Mouse (Mus musculus): ENCODE measurements around the gene Tmed3.

Gene Tmed3

GRCm38 (mm10) chr9:89704265-89705196, at the start of gene Tmed3:
Gene Tmed3, minus strand, starts transcription at chr9:89705068.
- DNase-seq, result peak; percentile 95

DNA sequence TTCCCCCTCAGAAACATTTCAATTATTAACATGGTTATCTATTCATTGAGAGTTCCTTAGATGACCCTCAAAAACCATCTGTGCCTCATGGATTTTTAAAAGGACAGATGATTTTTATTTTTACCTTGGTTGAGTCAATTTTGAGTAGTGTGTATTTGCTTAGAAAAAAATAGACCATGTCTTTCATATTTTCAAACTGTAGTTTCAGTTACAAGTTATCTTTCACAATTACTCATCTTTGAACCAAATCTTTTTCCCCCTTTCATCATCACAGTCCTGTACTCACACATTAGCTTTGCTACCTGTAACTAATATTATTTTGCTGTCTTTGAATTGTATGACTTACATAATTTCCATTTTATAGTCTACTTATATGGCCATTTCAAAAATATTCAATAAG, 35.2 kb upstream of the Tmed3 start:
- DNase-seq, result no peak

DNA sequence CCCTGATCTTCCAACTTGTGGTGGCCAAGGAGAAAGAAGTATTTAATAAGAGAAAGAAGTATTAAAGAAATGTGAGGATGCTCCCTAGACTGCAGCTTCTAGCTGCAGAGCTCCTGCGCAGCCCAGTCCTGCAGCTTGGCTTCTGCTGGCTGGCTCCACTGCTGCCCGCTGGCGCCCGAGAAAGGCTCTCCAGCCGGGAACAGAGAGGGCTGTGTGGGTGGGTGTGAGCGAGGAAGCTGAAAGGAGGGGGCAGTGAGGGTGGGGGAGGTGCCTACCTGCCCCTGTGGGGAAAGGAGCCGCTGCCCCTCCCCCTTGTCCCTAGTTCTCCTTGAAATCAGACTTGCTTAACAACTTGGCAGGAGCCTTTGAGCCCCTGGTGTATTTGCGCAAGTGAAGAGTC, 33.4 kb upstream of the Tmed3 start, which contains the start of gene Ankrd34c:
Gene Ankrd34c (minus strand): TSS at position 181 of the 400 bp plus-strand sequence.
- no peak for DNase-seq

- DNase-seq, result no peak
Measured at GRCm38 (mm10) chr9:89737888-89738287, 33.0 kb upstream of the Tmed3 start.

GRCm38 (mm10) chr9:89736932-89737705, 32.3 kb upstream of the Tmed3 start:
- peak; percentile 8 for DNase-seq

DNA sequence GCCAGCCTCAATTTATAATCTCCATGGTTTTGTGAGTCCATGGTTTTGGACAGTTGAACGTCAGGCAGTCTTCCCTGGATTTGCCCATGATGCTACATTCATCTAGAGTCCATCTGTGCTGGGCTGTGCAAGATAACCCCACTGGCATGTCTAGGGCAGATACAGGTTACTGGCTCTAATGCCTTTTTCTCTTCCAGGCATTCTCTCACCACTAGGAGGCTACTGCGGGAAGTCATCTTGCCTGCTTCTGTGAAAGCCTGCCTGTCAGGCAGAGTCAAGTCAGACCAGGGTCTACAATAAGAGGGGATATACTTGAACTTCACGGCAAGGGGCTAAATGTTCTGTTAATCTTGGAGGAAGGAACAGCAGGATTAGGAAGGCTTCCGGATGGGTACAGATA, 2.0 kb upstream of the Tmed3 start:
- DNase-seq, result peak; percentile 8

GRCm38 (mm10) chr9:89705197-89705533, 297 bp upstream of the Tmed3 start:
- no peak for DNase-seq

GRCm38 (mm10) chr9:89700910-89701457, 3.9 kb downstream of the Tmed3 start:
- DNase-seq, result no peak

DNA sequence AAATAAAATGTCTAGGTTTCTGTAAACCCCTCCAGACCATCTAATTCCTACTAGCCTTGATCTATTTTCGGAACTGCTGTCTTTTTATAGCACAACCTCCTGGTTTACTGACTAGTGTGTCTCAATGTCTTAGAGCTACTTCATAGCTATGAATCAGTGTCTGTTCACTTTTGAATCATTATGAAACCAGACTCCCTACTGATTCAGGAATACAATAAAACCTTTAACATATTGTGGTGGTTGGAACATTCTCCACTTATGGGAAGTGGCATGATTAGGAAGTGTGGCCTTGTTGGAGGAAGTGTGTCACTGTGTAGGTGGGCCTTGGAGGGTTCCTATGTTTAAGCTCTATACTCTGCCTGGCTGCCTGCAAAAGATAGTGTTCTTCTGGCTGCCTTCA, 9.7 kb downstream of the Tmed3 start:
- DNase-seq, result no peak

DNA sequence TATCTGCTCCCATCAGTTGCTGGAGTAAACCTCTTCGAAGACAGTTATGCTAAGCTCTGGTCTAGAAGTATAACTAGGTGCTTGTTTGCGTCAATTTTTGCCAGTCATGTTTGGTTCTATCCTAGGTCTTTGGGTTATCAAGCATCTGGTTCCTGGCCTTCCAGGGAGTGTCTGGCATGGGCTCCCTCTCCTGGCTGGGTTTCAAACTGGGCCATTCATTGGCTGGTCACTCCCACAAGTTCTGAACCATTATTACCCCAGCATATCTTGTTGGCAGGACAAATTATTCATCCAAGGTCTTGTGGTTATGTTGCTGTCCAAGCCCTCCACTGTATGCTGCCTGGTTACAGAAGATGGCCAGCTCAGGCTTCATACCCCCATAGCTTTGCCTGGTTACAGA, 11.2 kb downstream of the Tmed3 start:
- no peak for DNase-seq

- no peak for DNase-seq
Measured at GRCm38 (mm10) chr9:89689179-89689578, 15.7 kb downstream of the Tmed3 start.

GRCm38 (mm10) chr9:89687503-89688226, 17.2 kb downstream of the Tmed3 start:
- DNase-seq, result no peak

GRCm38 (mm10) chr9:89686262-89686661, 18.6 kb downstream of the Tmed3 start:
- no peak for DNase-seq

DNA sequence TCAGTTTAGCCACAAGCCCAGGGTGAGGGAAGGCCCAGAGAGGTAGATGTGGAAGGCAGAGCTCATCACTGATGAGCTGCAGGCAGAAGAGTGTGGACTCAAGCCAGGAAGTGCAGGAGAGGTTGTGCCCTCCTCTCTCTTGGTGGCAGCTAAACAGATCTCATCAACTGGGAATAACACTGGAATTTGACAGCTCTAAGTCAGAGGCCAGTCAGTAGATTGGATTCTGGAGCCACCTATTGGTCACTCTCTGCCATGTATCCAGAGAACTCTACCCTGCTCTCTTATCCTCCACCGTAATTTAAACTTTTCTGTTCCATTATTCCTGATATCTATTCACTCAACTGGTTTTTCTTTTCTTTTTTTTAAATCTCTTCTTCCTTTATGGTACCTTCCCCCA, 25.9 kb downstream of the Tmed3 start:
- DNase-seq, result peak; percentile 10

- peak; percentile 71 for DNase-seq
Measured at GRCm38 (mm10) chr9:89674014-89674618, 30.8 kb downstream of the Tmed3 start.

- DNase-seq, result no peak
Measured at GRCm38 (mm10) chr9:89673402-89673801, 31.5 kb downstream of the Tmed3 start.

DNA sequence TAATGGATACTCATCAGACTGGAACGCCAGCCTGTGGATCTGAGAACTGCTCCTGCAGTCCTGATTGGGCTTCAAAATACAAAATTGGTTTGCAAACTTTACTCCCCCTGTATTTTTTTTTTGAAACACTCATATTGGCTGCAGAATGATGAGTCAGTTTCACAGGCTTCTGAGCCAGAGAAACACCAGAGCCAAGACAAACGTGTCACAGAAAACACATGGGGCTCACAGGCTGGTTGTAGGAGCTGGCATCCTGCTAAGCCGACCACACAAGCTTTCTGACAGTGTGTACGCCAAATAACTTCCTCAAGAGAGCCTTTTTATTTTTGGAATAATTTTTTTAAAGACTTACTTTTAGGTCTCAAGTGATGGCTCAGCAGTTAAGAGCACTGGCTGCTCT, 35.0 kb downstream of the Tmed3 start:
- DNase-seq, result no peak

DNA sequence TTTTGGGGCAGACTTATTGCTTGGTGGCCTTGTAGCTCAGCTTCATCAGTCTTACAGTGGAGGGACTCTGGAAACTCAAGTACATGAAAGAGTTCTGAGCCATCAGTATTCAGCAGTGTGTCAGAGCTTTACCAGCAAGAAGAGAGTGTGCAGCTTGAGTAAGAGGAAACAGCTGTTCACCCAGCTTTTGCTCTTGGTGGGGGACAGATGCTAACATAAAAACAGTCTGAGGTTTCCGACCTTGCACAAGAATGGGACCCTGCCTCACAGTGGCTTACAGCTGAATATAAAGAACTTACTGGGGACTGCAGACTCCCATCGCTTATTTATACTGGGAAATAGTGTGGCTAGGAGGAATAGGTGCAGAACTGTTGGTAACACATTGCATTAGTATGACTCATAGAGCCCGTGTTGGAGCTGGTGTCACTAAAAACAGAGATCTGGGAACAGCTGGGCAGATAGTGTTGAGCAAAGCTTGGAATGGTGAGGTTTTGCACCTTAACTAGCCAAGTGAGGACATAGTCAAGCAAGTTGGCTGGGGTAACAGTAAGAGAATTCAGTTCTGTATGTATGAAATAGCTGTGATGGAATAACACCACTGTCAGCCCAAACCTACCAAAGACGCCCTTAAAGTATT, 37.4 kb downstream of the Tmed3 start:
- DNase-seq, result no peak

- no peak for DNase-seq
Measured at GRCm38 (mm10) chr9:89650913-89651312, 54.0 kb downstream of the Tmed3 start.
